Mouse (Mus musculus): ENCODE measurements around the gene Med23.

- TF ChIP-seq CTCF (IDR thresholded peaks at IDR 0.05; ENCODE audit: extremely low read depth, insufficient read length, insufficient replicate concordance, low read depth, low read length) (no peak), POLR2A (IDR thresholded peaks at IDR 0.05; ENCODE audit: low read depth, low read length) (no peak)
These were observed 58.3 kb downstream of the Med23 start for GRCm38 (mm10) chr10:24928072-24928471.

All from small intestine, adult 2 months (tissue).